Mouse (Mus musculus): ENCODE measurements around the gene Trpv3. TPM values are rescaled to one million over a fixed set of nuclear protein-coding genes. Genes with fewer than 3 reads are reported as not detected.

Trpv3 gene
- not detected in 2 replicates for polyA plus RNA-seq (2011; ENCODE audit: insufficient read depth, insufficient read length, low replicate concordance, missing spikeins)

DNA sequence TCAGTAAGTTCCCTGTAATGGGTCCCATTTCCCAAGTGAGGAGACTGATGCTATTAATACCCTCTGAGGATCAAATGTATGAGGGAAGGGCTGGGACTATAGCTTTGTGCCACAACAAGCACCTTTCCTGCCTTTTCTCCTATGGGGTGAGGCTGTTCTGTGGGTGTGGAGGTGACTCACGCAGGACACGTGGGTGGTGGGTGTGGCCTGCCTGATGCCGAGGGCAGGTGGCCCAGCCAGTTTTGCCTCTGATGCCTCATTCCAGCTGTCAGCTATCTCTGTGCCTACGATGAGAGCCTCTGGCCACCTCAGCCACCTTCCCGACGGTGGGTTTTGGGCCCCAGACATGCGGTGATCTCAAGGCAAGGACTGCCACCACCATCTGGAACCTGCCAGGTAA lies at the start of gene Trpv3:
TSS of gene Trpv3 (plus strand) at position 122 of the 400 bp plus-strand sequence.
- whole genome bisulfite sequencing: 85% methylated on average over 7 of the region's 7 CpGs
- Histone ChIP-seq H3K4me1 (ENCODE audit: control insufficient read depth, insufficient read depth, low read length) (no peaks in the 10 kb centered on the region), H3K4me3 (replicated peaks; ENCODE audit: control insufficient read depth, low read depth, low read length) (no peak within 1 kb of the TSS), H3K27ac (ENCODE audit: control insufficient read depth, insufficient read depth, low read depth, low read length, poor library complexity) (no peak within 1 kb of the TSS)
- no peak for TF ChIP-seq POLR2A (IDR thresholded peaks at IDR 0.05; ENCODE audit: borderline replicate concordance, control insufficient read depth, low read depth, low read length)
- TF ChIP-seq CTCF (IDR thresholded peaks at IDR 0.05; ENCODE audit: control insufficient read depth, insufficient read depth, low read length): no peak

DNA sequence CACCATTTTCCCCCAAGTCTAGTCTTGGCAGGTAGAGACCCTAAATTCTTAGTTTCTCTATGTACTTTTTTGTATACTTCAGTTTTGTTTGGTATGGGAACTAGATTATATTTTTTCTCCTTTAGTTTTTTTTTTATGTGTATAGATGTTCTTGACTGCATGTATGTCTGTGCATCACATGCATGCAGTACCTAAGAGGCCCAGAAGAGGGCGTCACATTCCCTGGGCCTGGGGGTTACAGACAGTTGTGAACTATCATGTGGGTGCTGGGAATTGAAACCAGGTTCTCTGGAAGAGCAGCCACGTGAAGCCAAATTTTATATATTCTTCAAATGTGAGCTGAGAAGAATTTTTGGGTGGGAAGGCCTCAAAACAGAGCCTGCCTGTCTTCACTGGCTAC lies 47.5 kb upstream of the Trpv3 start:
- Histone ChIP-seq H3K4me3 (replicated peaks; ENCODE audit: control insufficient read depth, low read depth, low read length) (no peak overlapping the region), H3K27ac (ENCODE audit: control insufficient read depth, insufficient read depth, low read depth, low read length, poor library complexity) (no peak overlapping the region), H3K4me1 (ENCODE audit: control insufficient read depth, insufficient read depth, low read length) (no peaks in the 10 kb centered on the region; the same call in 1 of the 2 replicates)
- TF ChIP-seq POLR2A (IDR thresholded peaks at IDR 0.05; ENCODE audit: borderline replicate concordance, control insufficient read depth, low read depth, low read length) (no peak), CTCF (IDR thresholded peaks at IDR 0.05; ENCODE audit: control insufficient read depth, insufficient read depth, low read length) (peak; percentile 7; the same call in 1 of the 2 replicates)
- 69% methylated on average over 2 of the region's 2 CpGs for WGBS

DNA sequence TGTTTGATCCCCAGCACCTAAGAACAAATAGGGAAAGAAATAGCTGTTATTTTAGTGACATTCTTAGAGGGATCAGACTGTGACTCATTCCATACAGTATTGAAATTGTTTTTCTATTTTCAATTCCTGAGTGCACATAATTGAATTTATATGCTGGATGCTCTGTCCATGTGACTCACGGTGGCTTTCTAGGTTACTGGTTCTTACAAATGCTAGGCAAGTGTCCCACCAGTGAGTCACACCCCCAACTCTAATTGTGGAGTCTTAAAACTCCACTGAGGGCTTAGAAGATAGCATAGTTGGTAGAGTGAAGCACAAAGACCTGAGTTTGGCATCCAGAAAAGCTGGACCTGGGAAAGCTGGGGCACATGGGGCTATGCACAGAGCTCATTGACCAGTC lies 46.5 kb upstream of the Trpv3 start:
- Histone ChIP-seq H3K4me3 (replicated peaks; ENCODE audit: control insufficient read depth, low read depth, low read length) (no peak overlapping the region), H3K27ac (ENCODE audit: control insufficient read depth, insufficient read depth, low read depth, low read length, poor library complexity) (no peak overlapping the region), H3K4me1 (ENCODE audit: control insufficient read depth, insufficient read depth, low read length) (no peaks in the 10 kb centered on the region; the same call in 1 of the 2 replicates)
- TF ChIP-seq CTCF (IDR thresholded peaks at IDR 0.05; ENCODE audit: control insufficient read depth, insufficient read depth, low read length) (no peak), POLR2A (IDR thresholded peaks at IDR 0.05; ENCODE audit: borderline replicate concordance, control insufficient read depth, low read depth, low read length) (no peak)
- WGBS: 86% methylated on average over 1 of the region's 1 CpGs

DNA sequence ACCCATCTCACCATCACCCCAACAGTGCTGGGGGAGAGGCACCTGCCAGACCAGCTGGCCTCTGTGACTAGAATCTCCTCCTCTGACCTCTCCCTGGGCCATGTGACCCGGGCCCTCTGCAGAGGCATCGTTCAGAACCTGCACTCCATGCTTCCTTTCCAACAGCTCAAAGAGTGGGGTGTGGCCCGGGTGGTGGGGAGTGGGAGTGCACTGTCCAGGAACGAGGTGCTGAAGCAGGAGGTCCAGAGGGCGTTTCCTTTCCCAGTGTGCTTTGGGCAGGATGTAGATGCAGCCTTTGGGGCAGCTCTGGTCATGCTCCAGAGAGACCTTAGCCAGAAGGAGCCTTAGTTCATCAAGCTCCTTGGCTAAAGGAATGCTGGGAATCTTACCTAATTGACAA lies 44.3 kb upstream of the Trpv3 start:
- Histone ChIP-seq H3K4me1 (ENCODE audit: control insufficient read depth, insufficient read depth, low read length) (no peaks in the 10 kb centered on the region), H3K27ac (ENCODE audit: control insufficient read depth, insufficient read depth, low read depth, low read length, poor library complexity) (no peak overlapping the region), H3K4me3 (replicated peaks; ENCODE audit: control insufficient read depth, low read depth, low read length) (no peak overlapping the region)
- TF ChIP-seq CTCF (IDR thresholded peaks at IDR 0.05; ENCODE audit: control insufficient read depth, insufficient read depth, low read length) (no peak), POLR2A (IDR thresholded peaks at IDR 0.05; ENCODE audit: borderline replicate concordance, control insufficient read depth, low read depth, low read length) (no peak)
- WGBS: 52% methylated on average over 5 of the region's 5 CpGs

DNA sequence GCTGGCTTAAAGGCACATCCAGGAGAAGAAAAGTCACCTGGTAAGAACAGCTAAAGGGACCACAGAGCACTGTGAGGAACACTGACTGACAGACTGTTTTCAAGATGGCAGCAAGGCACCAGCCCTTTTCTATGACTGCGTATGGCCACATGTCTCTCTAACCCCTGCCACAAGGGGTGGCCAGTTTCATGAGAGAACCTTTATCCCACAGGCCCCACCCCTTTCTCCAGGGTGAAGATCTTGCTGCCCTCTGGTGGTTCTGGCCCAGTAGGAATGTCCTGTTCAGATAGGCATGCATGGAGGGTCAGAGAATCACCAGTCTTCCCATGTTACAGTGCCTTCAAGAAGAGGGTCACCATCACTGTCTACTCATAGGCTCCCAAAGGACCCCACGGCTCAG lies 43.2 kb upstream of the Trpv3 start:
- TF ChIP-seq POLR2A (IDR thresholded peaks at IDR 0.05; ENCODE audit: borderline replicate concordance, control insufficient read depth, low read depth, low read length): no peak
- peak; percentile 22; the same call in 1 of the 2 replicates for TF ChIP-seq CTCF (IDR thresholded peaks at IDR 0.05; ENCODE audit: control insufficient read depth, insufficient read depth, low read length)
- Histone ChIP-seq H3K27ac (ENCODE audit: control insufficient read depth, insufficient read depth, low read depth, low read length, poor library complexity) (no peak overlapping the region), H3K4me3 (replicated peaks; ENCODE audit: control insufficient read depth, low read depth, low read length) (no peak overlapping the region), H3K4me1 (ENCODE audit: control insufficient read depth, insufficient read depth, low read length) (no peaks in the 10 kb centered on the region)
- 65% methylated on average over 2 of the region's 2 CpGs for WGBS

DNA sequence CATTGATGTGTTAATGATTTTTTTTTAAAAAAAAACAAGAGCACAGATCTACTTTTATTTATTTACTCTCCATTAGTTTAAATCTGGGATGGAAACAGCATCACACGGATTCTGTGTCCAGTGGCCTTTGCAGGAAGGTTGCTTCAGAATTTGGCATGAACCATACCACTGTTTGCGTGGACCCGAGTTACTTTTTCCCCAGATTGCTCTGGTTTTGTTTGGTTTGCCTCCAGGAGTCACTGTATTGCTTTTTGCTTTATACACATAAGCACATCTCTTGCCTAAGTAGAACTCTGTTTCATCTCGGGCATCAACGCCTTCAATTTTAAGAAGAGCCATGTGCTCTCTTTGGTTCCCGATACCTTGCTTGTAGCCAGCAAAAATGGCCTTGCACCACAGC lies 41.3 kb upstream of the Trpv3 start:
- WGBS: 80% methylated on average over 6 of the region's 6 CpGs

DNA sequence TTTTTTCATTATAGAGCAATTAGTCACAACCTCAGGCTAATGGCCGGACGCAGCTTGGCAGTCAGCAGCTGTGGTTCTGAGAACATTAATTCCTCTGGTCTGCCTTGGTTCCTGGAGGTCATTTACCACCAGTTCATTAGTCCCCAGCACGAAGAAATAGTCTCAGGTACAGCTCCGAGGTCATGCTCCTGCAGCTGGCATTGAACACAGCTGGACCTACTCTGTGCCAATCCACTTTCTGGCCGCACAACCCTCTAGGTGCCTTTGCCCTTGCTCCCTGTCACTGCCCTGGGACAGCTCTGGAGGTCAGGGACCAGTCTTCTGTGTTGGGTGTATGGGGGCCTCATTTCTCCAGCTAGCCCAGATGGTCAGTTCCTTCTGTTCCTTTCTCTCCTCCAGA lies 38.3 kb upstream of the Trpv3 start:
- H3K4me3 ChIP-seq (replicated peaks; ENCODE audit: control insufficient read depth, low read depth, low read length): no peak overlapping the region
- WGBS: 70% methylated on average over 5 of the region's 5 CpGs
- no peaks in the 10 kb centered on the region for H3K4me1 ChIP-seq (ENCODE audit: control insufficient read depth, insufficient read depth, low read length)
- TF ChIP-seq CTCF (IDR thresholded peaks at IDR 0.05; ENCODE audit: control insufficient read depth, insufficient read depth, low read length): no peak
- TF ChIP-seq POLR2A (IDR thresholded peaks at IDR 0.05; ENCODE audit: borderline replicate concordance, control insufficient read depth, low read depth, low read length): no peak
- no peak overlapping the region for H3K27ac ChIP-seq (ENCODE audit: control insufficient read depth, insufficient read depth, low read depth, low read length, poor library complexity)

More for the DNA sequence above, 41.3 kb upstream of the Trpv3 start:
- TF ChIP-seq CTCF (IDR thresholded peaks at IDR 0.05; ENCODE audit: control insufficient read depth, insufficient read depth, low read length): no peak
- TF ChIP-seq POLR2A (IDR thresholded peaks at IDR 0.05; ENCODE audit: borderline replicate concordance, control insufficient read depth, low read depth, low read length): no peak
- H3K4me1 ChIP-seq (ENCODE audit: control insufficient read depth, insufficient read depth, low read length): no peaks in the 10 kb centered on the region
- H3K4me3 ChIP-seq (replicated peaks; ENCODE audit: control insufficient read depth, low read depth, low read length): no peak overlapping the region
- no peak overlapping the region for H3K27ac ChIP-seq (ENCODE audit: control insufficient read depth, insufficient read depth, low read depth, low read length, poor library complexity)

DNA sequence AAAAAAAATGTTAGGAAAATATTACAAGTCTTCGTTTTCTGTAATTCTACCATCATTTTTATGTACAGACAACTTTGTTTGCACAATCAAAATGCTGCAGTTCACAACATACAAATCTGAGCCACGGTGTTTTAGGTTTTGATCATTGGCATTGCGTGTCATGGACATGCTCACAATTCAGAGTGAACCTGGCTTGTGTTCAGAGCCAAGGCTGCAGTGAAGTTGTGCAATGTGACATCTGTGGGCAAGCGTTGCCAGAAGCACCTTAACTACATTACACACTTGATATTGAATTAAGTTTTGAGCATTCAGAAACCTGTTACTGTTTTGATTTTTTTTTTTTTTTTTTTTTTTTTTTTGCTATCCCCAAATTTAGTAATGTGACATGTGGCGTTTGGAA lies 37.1 kb upstream of the Trpv3 start:
- Histone ChIP-seq H3K4me1 (ENCODE audit: control insufficient read depth, insufficient read depth, low read length) (no peaks in the 10 kb centered on the region), H3K27ac (ENCODE audit: control insufficient read depth, insufficient read depth, low read depth, low read length, poor library complexity) (no peak overlapping the region), H3K4me3 (replicated peaks; ENCODE audit: control insufficient read depth, low read depth, low read length) (no peak overlapping the region)
- TF ChIP-seq CTCF (IDR thresholded peaks at IDR 0.05; ENCODE audit: control insufficient read depth, insufficient read depth, low read length): no peak
- TF ChIP-seq POLR2A (IDR thresholded peaks at IDR 0.05; ENCODE audit: borderline replicate concordance, control insufficient read depth, low read depth, low read length): no peak
- WGBS: 72% methylated on average over 5 of the region's 5 CpGs

DNA sequence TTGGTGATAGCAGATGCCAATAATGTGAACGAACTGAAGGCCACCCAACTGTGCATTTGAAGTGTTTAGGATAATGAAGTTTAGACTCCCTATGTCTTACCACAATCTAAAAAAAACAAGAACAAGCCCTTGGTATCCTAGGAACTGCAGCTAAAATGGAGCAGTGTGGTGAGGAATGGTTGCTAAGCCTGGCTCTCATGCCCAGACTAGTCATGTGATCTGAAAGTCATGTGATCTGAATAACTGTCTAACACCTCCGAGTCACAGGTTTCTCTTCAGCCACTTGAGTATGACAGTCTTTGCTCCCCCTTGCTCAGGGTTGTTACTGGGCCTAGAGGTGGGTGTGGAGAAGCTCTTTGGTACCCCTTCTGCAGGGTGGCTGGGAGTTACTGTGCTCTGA lies 34.7 kb upstream of the Trpv3 start:
- TF ChIP-seq CTCF (IDR thresholded peaks at IDR 0.05; ENCODE audit: control insufficient read depth, insufficient read depth, low read length) (no peak), POLR2A (IDR thresholded peaks at IDR 0.05; ENCODE audit: borderline replicate concordance, control insufficient read depth, low read depth, low read length) (no peak)
- Histone ChIP-seq H3K27ac (ENCODE audit: control insufficient read depth, insufficient read depth, low read depth, low read length, poor library complexity) (no peak overlapping the region), H3K4me1 (ENCODE audit: control insufficient read depth, insufficient read depth, low read length) (no peaks in the 10 kb centered on the region), H3K4me3 (replicated peaks; ENCODE audit: control insufficient read depth, low read depth, low read length) (no peak overlapping the region)
- 34% methylated on average over 2 of the region's 2 CpGs for WGBS
